Mouse (Mus musculus) forebrain, embryonic 15.5 days (tissue): ENCODE data around the gene Ganab. TPM values are rescaled to one million over a fixed set of nuclear protein-coding genes. Genes with fewer than 3 reads are reported as not detected.

ENCODE experiments used
- ATAC-seq: fragments of 200-750 bp; cut with Nextera tagmentation; replicated peaks from 2 replicates; pipeline ENCODE4 v1.8.0; 2017; ENCODE audit warnings: mild to moderate bottlenecking, moderate TSS enrichment, moderate library complexity
- H3K27ac ChIP-seq: fragments of 300-500 bp; sonication (generic); replicated peaks from 2 replicates; pipeline ENCODE4 v1.5.1; 2015; ENCODE audit warnings: mild to moderate bottlenecking, inconsistent platforms
- H3K27me3 ChIP-seq: fragments of 300-500 bp; sonication (generic); 2 replicates; pipeline ENCODE4 v1.6.1; 2015; ENCODE audit warnings: inconsistent platforms
- H3K36me3 ChIP-seq: fragments of 300-500 bp; sonication (generic); 2 replicates; pipeline ENCODE4 v1.6.1; 2015; ENCODE audit warnings: mild to moderate bottlenecking, inconsistent platforms
- H3K4me1 ChIP-seq: fragments of 300-500 bp; sonication (generic); 2 replicates; pipeline ENCODE4 v1.6.1; 2015; ENCODE audit warnings: inconsistent platforms
- H3K4me2 ChIP-seq: fragments of 300-500 bp; sonication (generic); replicated peaks from 2 replicates; pipeline ENCODE4 v1.6.1; 2015; ENCODE audit warnings: mild to moderate bottlenecking, inconsistent platforms
- H3K4me3 ChIP-seq: fragments of 300-500 bp; sonication (generic); 2 replicates; pipeline ENCODE4 v1.5.1; 2015; ENCODE audit warnings: mild to moderate bottlenecking, inconsistent platforms
- H3K9ac ChIP-seq: fragments of 300-500 bp; sonication (generic); replicated peaks from 2 replicates; pipeline ENCODE4 v1.6.1; 2015; ENCODE audit warnings: mild to moderate bottlenecking, inconsistent platforms
- H3K9me3 ChIP-seq: fragments of 300-500 bp; sonication (generic); 2 replicates; pipeline ENCODE4 v1.6.1; 2016; ENCODE audit warnings: inconsistent platforms
- WGBS: fragments of 180-500 bp; shearing (Covaris S2); methylation state at CpG from one replicate; pipeline ENCODE4 v1.1.7; 2015; ENCODE audit warnings: mixed read lengths; 5-methylcytosine and 5-hydroxymethylcytosine counted together
- polyA plus RNA-seq: library from polyadenylated mRNA; unstranded; fragments of >200 nt; fragmentation: Nextera tagmentation; extraction: Ambion mirVana; gene quantifications from 2 replicates; pipeline ENCODE4 v1.2.1, GENCODE M21; 2015

Ganab gene
- polyA plus RNA-seq, 1 experiment from 2014 or later = 89.6 TPM

- Histone ChIP-seq H3K9me3 (no peaks in the 10 kb centered on the region), H3K27me3 (no peaks in the 10 kb centered on the region), H3K36me3 (peaks cover 32% of the 10 kb centered on the region), H3K4me2 (peak within 1 kb of the TSS; percentile 91), H3K27ac (peak within 1 kb of the TSS; percentile 66), H3K4me1 (peaks cover 18% of the 10 kb centered on the region), H3K9ac (peak within 1 kb of the TSS; percentile 86), H3K4me3 (peak within 1 kb of the TSS; percentile 70)
- ATAC-seq = peak; percentile 97
- 1% methylated on average over 59 of the region's 59 CpGs for WGBS
Observed at GRCm38 (mm10) chr19:8871267-8872186, 26.3 kb upstream of the Ganab start, which contains the start of gene Ubxn1. Ubxn1 (plus strand) TSS chr19:8871496.

- Histone ChIP-seq H3K9ac (peak overlapping the region; percentile 86), H3K36me3 (peaks cover 38% of the 10 kb centered on the region), H3K4me1 (peaks cover 18% of the 10 kb centered on the region), H3K4me3 (peak overlapping the region; percentile 70), H3K9me3 (no peaks in the 10 kb centered on the region), H3K27ac (no peak overlapping the region), H3K4me2 (peak overlapping the region; percentile 91), H3K27me3 (no peaks in the 10 kb centered on the region)
- no peak for ATAC-seq
- WGBS = 82% methylated on average over 10 of the region's 10 CpGs
Observed at GRCm38 (mm10) chr19:8872266-8872840, 25.5 kb upstream of the Ganab start.

GRCm38 (mm10) chr19:8875031-8875430, 22.8 kb upstream of the Ganab start:
- WGBS = 97% methylated on average over 7 of the region's 7 CpGs

GRCm38 (mm10) chr19:8880311-8881033, 17.4 kb upstream of the Ganab start, which contains the start of gene Uqcc3:
Uqcc3 (minus strand) TSS chr19:8880923.
- Histone ChIP-seq H3K27me3 (no peaks in the 10 kb centered on the region), H3K36me3 (peaks cover 16% of the 10 kb centered on the region), H3K4me2 (peak within 1 kb of the TSS; percentile 80), H3K4me1 (peaks cover 12% of the 10 kb centered on the region), H3K9me3 (no peaks in the 10 kb centered on the region), H3K4me3 (peak within 1 kb of the TSS; percentile 53), H3K27ac (peak within 1 kb of the TSS; percentile 53), H3K9ac (peak within 1 kb of the TSS; percentile 83)
- under 1% methylated on average over 42 of the region's 42 CpGs for WGBS
- peak; percentile 97 for ATAC-seq

More at GRCm38 (mm10) chr19:8875031-8875430, 22.8 kb upstream of the Ganab start:
- no peak overlapping the region for H3K27ac ChIP-seq
- H3K4me1 ChIP-seq = peaks cover 26% of the 10 kb centered on the region
- H3K4me3 ChIP-seq = no peak overlapping the region
- no peak overlapping the region for H3K9ac ChIP-seq
- H3K4me2 ChIP-seq = no peak overlapping the region
- no peaks in the 10 kb centered on the region for H3K27me3 ChIP-seq
- no peaks in the 10 kb centered on the region for H3K9me3 ChIP-seq
- H3K36me3 ChIP-seq = peaks cover 39% of the 10 kb centered on the region
- ATAC-seq = no peak

GRCm38 (mm10) chr19:8881034-8881392, 16.9 kb upstream of the Ganab start:
- peak; percentile 17; the same call in 1 of the 2 replicates for ATAC-seq
- H3K27ac ChIP-seq = no peak overlapping the region
- H3K36me3 ChIP-seq = peaks cover 11% of the 10 kb centered on the region
- no peaks in the 10 kb centered on the region for H3K27me3 ChIP-seq
- H3K9me3 ChIP-seq = no peaks in the 10 kb centered on the region
- peak overlapping the region; percentile 80 for H3K4me2 ChIP-seq
- peaks cover 12% of the 10 kb centered on the region for H3K4me1 ChIP-seq
- 12% methylated on average over 3 of the region's 3 CpGs for WGBS
- peak overlapping the region; percentile 83 for H3K9ac ChIP-seq
- H3K4me3 ChIP-seq = peak overlapping the region; percentile 53

GRCm38 (mm10) chr19:8883616-8884015, 14.3 kb upstream of the Ganab start, which contains the start of the genes Lbhd1 and Gm49403:
Lbhd1 (plus strand) TSS chr19:8883732.
Gm49403 (plus strand) TSS chr19:8883930.
- Histone ChIP-seq H3K4me3 (no peak within 1 kb of the TSS), H3K27me3 (no peaks in the 10 kb centered on the region), H3K4me1 (peaks cover 24% of the 10 kb centered on the region), H3K27ac (no peak within 1 kb of the TSS), H3K9ac (no peak within 1 kb of the TSS), H3K4me2 (no peak within 1 kb of the TSS), H3K36me3 (no peaks in the 10 kb centered on the region), H3K9me3 (no peaks in the 10 kb centered on the region)
- 79% methylated on average over 3 of the region's 3 CpGs for WGBS
- ATAC-seq = no peak

GRCm38 (mm10) chr19:8886916-8887584, 10.8 kb upstream of the Ganab start:
- Histone ChIP-seq H3K36me3 (peaks cover 11% of the 10 kb centered on the region; the same call in 1 of the 2 replicates), H3K4me2 (peak overlapping the region; percentile 85; the same call in 1 of the 2 replicates), H3K9ac (no peak overlapping the region)

GRCm38 (mm10) chr19:8887585-8888463, 10.0 kb upstream of the Ganab start:
- Histone ChIP-seq H3K9ac (peak overlapping the region; percentile 76), H3K9me3 (no peaks in the 10 kb centered on the region), H3K27ac (peak overlapping the region; percentile 91), H3K36me3 (peaks cover 11% of the 10 kb centered on the region; the same call in 1 of the 2 replicates), H3K4me2 (peak overlapping the region; percentile 85), H3K4me3 (peak overlapping the region; percentile 75), H3K4me1 (peaks cover 26% of the 10 kb centered on the region), H3K27me3 (no peaks in the 10 kb centered on the region)
- WGBS = 13% methylated on average over 19 of the region's 19 CpGs
- no peak for ATAC-seq

More at GRCm38 (mm10) chr19:8886916-8887584, 10.8 kb upstream of the Ganab start:
- Histone ChIP-seq H3K4me3 (no peak overlapping the region), H3K4me1 (peaks cover 21% of the 10 kb centered on the region), H3K9me3 (no peaks in the 10 kb centered on the region), H3K27me3 (no peaks in the 10 kb centered on the region), H3K27ac (no peak overlapping the region)
- 56% methylated on average over 1 of the region's 1 CpGs for WGBS
- no peak for ATAC-seq

- WGBS = under 1% methylated on average over 58 of the region's 58 CpGs
- ATAC-seq = peak; percentile 97
- Histone ChIP-seq H3K27me3 (no peaks in the 10 kb centered on the region), H3K27ac (peak within 1 kb of the TSS; percentile 91), H3K4me1 (peaks cover 32% of the 10 kb centered on the region), H3K9me3 (no peaks in the 10 kb centered on the region), H3K36me3 (peaks cover 11% of the 10 kb centered on the region; the same call in 1 of the 2 replicates), H3K4me3 (peak within 1 kb of the TSS; percentile 75), H3K9ac (peak within 1 kb of the TSS; percentile 76), H3K4me2 (peak within 1 kb of the TSS; percentile 85)
Observed at GRCm38 (mm10) chr19:8888511-8889385, 9.1 kb upstream of the Ganab start, which contains the start of the genes 1810009A15Rik and Gm49416. 1810009A15Rik (plus strand) TSS chr19:8888853. Gm49416 (plus strand) TSS chr19:8888926.
